Mouse (Mus musculus): ENCODE measurements at regions not wholly inside any gene's neighbourhood (a gene's known extent, or its start where the extent isn't known, plus 50 kb on each side); places are given as distances from the start of the nearest gene placed in this dataset.

GRCm38 (mm10) chr4:7753931-7754330, 484.9 kb downstream of the Car8 start:
- Histone ChIP-seq H3K27ac (ENCODE audit: low read depth, low read length) (no peak overlapping the region), H3K27me3 (ENCODE audit: control insufficient read depth, insufficient read depth, low read length) (no peaks in the 10 kb centered on the region), H3K9me3 (replicated peaks; ENCODE audit: control insufficient read depth, low read length) (no peaks in the 10 kb centered on the region), H3K36me3 (ENCODE audit: control insufficient read depth, insufficient read depth, low read length) (no peaks in the 10 kb centered on the region), H3K4me2 (no peak overlapping the region), H3K4me1 (ENCODE audit: control insufficient read depth, insufficient read depth, low read length) (no peaks in the 10 kb centered on the region), H3K4me3 (ENCODE audit: low read depth, low read length) (no peak overlapping the region), H3K9ac (ENCODE audit: low read depth, low read length) (no peak overlapping the region)
- no peak for ATAC-seq (replicated peaks; ENCODE audit: insufficient number of reproducible peaks, low FRiP score, low TSS enrichment)
- WGBS (ENCODE audit: insufficient replicate concordance), result 70% methylated on average over 4 of the region's 4 CpGs

DNA sequence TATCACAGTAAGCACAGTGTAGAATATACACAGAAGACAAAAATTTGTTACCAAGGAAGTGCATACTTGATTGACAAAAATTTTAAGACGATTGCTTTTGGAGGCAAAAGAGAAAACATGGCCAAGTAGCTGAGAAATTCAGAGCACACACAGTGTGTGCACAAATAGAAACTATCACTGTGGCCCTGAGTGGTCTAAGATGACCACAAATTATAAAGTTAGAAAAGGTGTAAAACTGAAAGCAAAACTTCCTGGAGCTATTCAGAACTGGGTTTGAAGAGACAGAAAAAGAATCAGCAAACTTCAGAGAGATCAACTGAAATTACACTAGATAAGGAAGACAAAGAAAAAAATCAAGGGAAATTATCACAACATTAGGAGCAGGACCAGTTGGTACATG, 487.6 kb downstream of the Car8 start:
- Histone ChIP-seq H3K36me3 (ENCODE audit: control insufficient read depth, insufficient read depth, low read length) (no peaks in the 10 kb centered on the region), H3K4me1 (ENCODE audit: control insufficient read depth, insufficient read depth, low read length) (no peaks in the 10 kb centered on the region), H3K27ac (ENCODE audit: low read depth, low read length) (no peak overlapping the region), H3K4me3 (ENCODE audit: low read depth, low read length) (no peak overlapping the region), H3K9me3 (replicated peaks; ENCODE audit: control insufficient read depth, low read length) (no peaks in the 10 kb centered on the region), H3K9ac (ENCODE audit: low read depth, low read length) (no peak overlapping the region), H3K4me2 (no peak overlapping the region), H3K27me3 (ENCODE audit: control insufficient read depth, insufficient read depth, low read length) (no peaks in the 10 kb centered on the region)
- WGBS (ENCODE audit: insufficient replicate concordance), result 76% methylated on average over 1 of the region's 1 CpGs
- ATAC-seq (replicated peaks; ENCODE audit: insufficient number of reproducible peaks, low FRiP score, low TSS enrichment), result no peak

DNA sequence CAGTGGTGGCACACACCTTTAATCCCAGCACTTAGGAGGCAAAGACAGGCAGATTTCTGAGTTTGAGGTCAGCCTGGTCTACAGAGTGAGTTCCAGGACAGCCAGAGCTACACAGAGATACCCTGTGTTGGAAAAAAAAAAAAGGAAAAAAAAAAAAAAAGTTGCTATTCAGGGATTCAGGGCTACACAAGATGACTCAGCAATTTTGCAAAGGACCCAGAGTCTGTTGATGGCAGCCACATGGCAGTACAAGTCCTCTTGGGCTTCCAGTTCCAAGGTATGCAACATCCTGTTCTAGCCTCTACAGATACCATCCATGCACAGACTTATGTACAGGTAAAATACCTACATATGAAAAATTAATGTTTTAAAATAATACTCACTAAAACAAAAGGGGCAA, 515.9 kb downstream of the Car8 start:
- Histone ChIP-seq H3K36me3 (ENCODE audit: control insufficient read depth, insufficient read depth, low read length) (no peaks in the 10 kb centered on the region), H3K27ac (ENCODE audit: low read depth, low read length) (no peak overlapping the region), H3K9me3 (replicated peaks; ENCODE audit: control insufficient read depth, low read length) (no peaks in the 10 kb centered on the region), H3K4me3 (ENCODE audit: low read depth, low read length) (no peak overlapping the region), H3K4me1 (ENCODE audit: control insufficient read depth, insufficient read depth, low read length) (no peaks in the 10 kb centered on the region), H3K27me3 (ENCODE audit: control insufficient read depth, insufficient read depth, low read length) (no peaks in the 10 kb centered on the region), H3K9ac (ENCODE audit: low read depth, low read length) (no peak overlapping the region), H3K4me2 (no peak overlapping the region)
- ATAC-seq (replicated peaks; ENCODE audit: insufficient number of reproducible peaks, low FRiP score, low TSS enrichment), result no peak

DNA sequence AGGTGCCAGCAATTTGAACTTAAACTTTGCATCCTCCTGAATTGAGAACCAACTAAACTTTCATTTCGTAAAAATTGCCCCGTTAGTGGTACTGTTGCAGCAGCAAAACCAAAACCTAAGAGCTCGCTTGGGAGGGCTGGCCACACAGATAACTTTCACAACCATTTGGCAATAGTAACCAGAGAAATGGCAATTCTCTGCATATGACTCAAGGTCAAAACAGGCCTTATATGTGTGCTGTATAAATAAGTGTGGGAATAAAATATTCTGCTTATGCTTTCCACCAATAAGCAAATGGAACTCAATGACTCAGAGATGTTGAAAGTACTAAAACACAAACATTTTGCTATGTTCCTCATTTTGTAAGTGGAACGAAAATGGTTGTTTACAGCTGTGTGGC, 550.3 kb downstream of the Car8 start:
- ATAC-seq (replicated peaks; ENCODE audit: insufficient number of reproducible peaks, low FRiP score, low TSS enrichment), result no peak
- WGBS (ENCODE audit: insufficient replicate concordance), result 74% methylated on average over 4 of the region's 4 CpGs

DNA sequence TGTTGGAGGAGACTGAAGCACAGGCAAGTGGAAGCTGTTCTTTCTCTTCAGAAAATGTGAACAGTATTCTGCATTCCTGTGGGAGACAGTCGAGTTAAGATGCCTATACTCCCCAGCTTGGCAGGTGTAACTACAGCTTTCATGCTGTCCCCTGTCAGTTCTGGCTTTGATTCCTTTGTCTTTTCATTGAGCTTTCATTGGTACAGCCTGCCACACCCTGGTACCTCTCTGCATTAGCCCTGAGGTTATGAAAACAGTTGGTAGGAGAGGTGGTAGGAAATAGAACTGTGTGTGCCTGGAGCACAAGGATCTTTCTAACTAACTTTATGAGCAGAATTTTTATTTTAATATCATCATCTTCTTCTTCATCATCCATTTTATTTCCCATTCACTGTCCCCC, 551.6 kb downstream of the Car8 start:
- no peak overlapping the region for H3K9ac ChIP-seq (ENCODE audit: low read depth, low read length)
- H3K27ac ChIP-seq (ENCODE audit: low read depth, low read length), result no peak overlapping the region
- 43% methylated on average over 1 of the region's 1 CpGs for WGBS (ENCODE audit: insufficient replicate concordance)
- H3K4me1 ChIP-seq (ENCODE audit: control insufficient read depth, insufficient read depth, low read length), result no peaks in the 10 kb centered on the region
- no peak overlapping the region for H3K4me3 ChIP-seq (ENCODE audit: low read depth, low read length)
- H3K9me3 ChIP-seq (replicated peaks; ENCODE audit: control insufficient read depth, low read length), result no peaks in the 10 kb centered on the region
- no peak overlapping the region for H3K4me2 ChIP-seq
- ATAC-seq (replicated peaks; ENCODE audit: insufficient number of reproducible peaks, low FRiP score, low TSS enrichment), result no peak
- H3K27me3 ChIP-seq (ENCODE audit: control insufficient read depth, insufficient read depth, low read length), result no peaks in the 10 kb centered on the region
- no peaks in the 10 kb centered on the region for H3K36me3 ChIP-seq (ENCODE audit: control insufficient read depth, insufficient read depth, low read length)

More for the DNA sequence above, 550.3 kb downstream of the Car8 start:
- no peaks in the 10 kb centered on the region for H3K9me3 ChIP-seq (replicated peaks; ENCODE audit: control insufficient read depth, low read length)
- no peak overlapping the region for H3K4me3 ChIP-seq (ENCODE audit: low read depth, low read length)
- no peaks in the 10 kb centered on the region for H3K27me3 ChIP-seq (ENCODE audit: control insufficient read depth, insufficient read depth, low read length)
- H3K4me1 ChIP-seq (ENCODE audit: control insufficient read depth, insufficient read depth, low read length), result no peaks in the 10 kb centered on the region
- no peak overlapping the region for H3K4me2 ChIP-seq
- H3K36me3 ChIP-seq (ENCODE audit: control insufficient read depth, insufficient read depth, low read length), result no peaks in the 10 kb centered on the region
- no peak overlapping the region for H3K9ac ChIP-seq (ENCODE audit: low read depth, low read length)
- no peak overlapping the region for H3K27ac ChIP-seq (ENCODE audit: low read depth, low read length)

DNA sequence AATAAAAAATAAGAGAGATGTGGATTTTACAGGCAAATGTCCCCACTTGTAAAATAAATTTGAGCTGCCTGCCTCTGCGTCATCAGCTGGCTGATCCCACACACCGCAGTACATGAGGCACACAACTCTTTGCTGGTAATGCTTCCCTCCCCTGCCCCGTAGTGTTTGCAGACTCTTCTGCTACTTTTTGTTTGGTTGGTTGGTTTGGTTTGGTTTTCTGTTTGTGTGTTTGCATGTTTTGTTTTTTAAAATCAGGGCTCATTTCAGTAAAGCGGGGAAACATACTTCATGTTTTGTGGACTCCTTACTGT, 568.1 kb downstream of the Car8 start:
- Histone ChIP-seq H3K9me3 (replicated peaks; ENCODE audit: control insufficient read depth, low read length) (no peaks in the 10 kb centered on the region), H3K9ac (ENCODE audit: low read depth, low read length) (no peak overlapping the region), H3K36me3 (ENCODE audit: control insufficient read depth, insufficient read depth, low read length) (no peaks in the 10 kb centered on the region), H3K27ac (ENCODE audit: low read depth, low read length) (no peak overlapping the region), H3K27me3 (ENCODE audit: control insufficient read depth, insufficient read depth, low read length) (no peaks in the 10 kb centered on the region), H3K4me3 (ENCODE audit: low read depth, low read length) (no peak overlapping the region), H3K4me1 (ENCODE audit: control insufficient read depth, insufficient read depth, low read length) (no peaks in the 10 kb centered on the region), H3K4me2 (no peak overlapping the region)
- ATAC-seq (replicated peaks; ENCODE audit: insufficient number of reproducible peaks, low FRiP score, low TSS enrichment), result no peak
- WGBS (ENCODE audit: insufficient replicate concordance), result 81% methylated on average over 4 of the region's 4 CpGs

DNA sequence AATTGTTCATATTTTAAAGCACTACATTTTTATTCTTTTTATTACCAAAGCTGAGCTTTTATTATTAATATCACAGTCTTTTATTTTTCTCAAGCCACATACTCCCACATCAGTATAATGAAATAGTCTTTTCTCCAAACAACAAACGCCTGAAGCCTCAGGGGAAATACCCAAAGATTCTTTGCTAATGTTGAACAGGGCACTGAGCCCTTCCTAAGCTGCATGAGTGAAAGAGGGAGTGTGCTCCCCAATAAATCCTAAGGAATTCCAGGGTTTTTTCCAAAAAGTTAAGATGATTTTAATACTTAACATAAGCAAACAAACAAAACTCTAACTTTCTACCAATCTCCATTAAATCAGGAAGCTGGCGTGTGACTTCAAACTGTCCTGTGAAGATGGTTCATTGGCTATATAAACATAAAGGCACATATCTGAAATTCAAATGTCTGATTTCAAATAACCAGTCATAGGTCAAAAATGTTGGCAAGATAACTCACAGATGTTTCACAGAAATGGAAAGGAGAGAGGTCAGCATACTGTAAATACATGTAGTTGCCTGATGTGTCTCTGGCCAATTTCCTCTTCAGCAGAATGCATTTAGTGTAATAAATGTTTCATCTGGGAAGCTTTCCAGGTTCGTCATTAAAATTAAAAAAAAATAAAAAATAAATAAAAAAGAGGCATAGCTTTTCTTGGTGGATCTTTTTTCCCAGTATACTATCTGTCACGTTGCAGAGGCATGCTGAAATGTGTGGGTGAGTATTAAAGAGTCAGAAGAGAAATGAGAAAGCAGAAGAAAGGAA, 568.6 kb downstream of the Car8 start:
- Histone ChIP-seq H3K9me3 (replicated peaks; ENCODE audit: control insufficient read depth, low read length) (no peaks in the 10 kb centered on the region), H3K27me3 (ENCODE audit: control insufficient read depth, insufficient read depth, low read length) (no peaks in the 10 kb centered on the region), H3K4me1 (ENCODE audit: control insufficient read depth, insufficient read depth, low read length) (no peaks in the 10 kb centered on the region), H3K36me3 (ENCODE audit: control insufficient read depth, insufficient read depth, low read length) (no peaks in the 10 kb centered on the region), H3K9ac (ENCODE audit: low read depth, low read length) (no peak overlapping the region), H3K27ac (ENCODE audit: low read depth, low read length) (no peak overlapping the region), H3K4me2 (no peak overlapping the region), H3K4me3 (ENCODE audit: low read depth, low read length) (no peak overlapping the region)
- ATAC-seq (replicated peaks; ENCODE audit: insufficient number of reproducible peaks, low FRiP score, low TSS enrichment), result no peak
- WGBS (ENCODE audit: insufficient replicate concordance), result 68% methylated on average over 4 of the region's 4 CpGs

GRCm38 (mm10) chr4:7666935-7667594, 571.8 kb downstream of the Car8 start:
- H3K36me3 ChIP-seq (ENCODE audit: control insufficient read depth, insufficient read depth, low read length), result no peaks in the 10 kb centered on the region
- H3K27me3 ChIP-seq (ENCODE audit: control insufficient read depth, insufficient read depth, low read length), result no peaks in the 10 kb centered on the region
- no peaks in the 10 kb centered on the region for H3K4me1 ChIP-seq (ENCODE audit: control insufficient read depth, insufficient read depth, low read length)
- 0 out of 2 replicates have a peak, but pooled peaks have one; percentile 55 for ATAC-seq (replicated peaks; ENCODE audit: insufficient number of reproducible peaks, low FRiP score, low TSS enrichment)
- no peaks in the 10 kb centered on the region for H3K9me3 ChIP-seq (replicated peaks; ENCODE audit: control insufficient read depth, low read length)
- no peak overlapping the region for H3K27ac ChIP-seq (ENCODE audit: low read depth, low read length)
- H3K9ac ChIP-seq (ENCODE audit: low read depth, low read length), result no peak overlapping the region
- 46% methylated on average over 7 of the region's 7 CpGs for WGBS (ENCODE audit: insufficient replicate concordance)
- H3K4me3 ChIP-seq (ENCODE audit: low read depth, low read length), result no peak overlapping the region
- H3K4me2 ChIP-seq, result no peak overlapping the region

Measured in heart, embryonic 11.5 days (tissue).